18 mouse cellular contexts compared by ENCODE assay signal in genomic region chr3:142222471-142223103, GRCm38 (mm10). TPM values are rescaled to one million over a fixed set of nuclear protein-coding genes. Genes with fewer than 3 reads are reported as not detected.
A peak's percentile ranks its signal among the peaks of the same experiment; 100 is the strongest.
DNase-seq lines count a peak whose midpoint lies in the region; ATAC-seq lines count a peak whose summit lies in the region.
"Had no signal": no experiment of that assay in that cellular context is flagged by ENCODE, and none has a peak within 500 bp of the region (broad histone marks: within the 10 kb centered on the region; RNA-seq: fewer than 3 reads in every experiment).

No protein-coding gene starts in this region.

- no peak overlapping the region for H3K4me2 ChIP-seq in limb, embryonic 13.5 days (replicated peaks)
- no peak overlapping the region for H3K4me2 ChIP-seq in liver, embryonic 11.5 days
- H3K4me2 ChIP-seq: heart, embryonic 15.5 days; lung, embryonic 14.5 days; midbrain, embryonic 12.5 days had no signal

- peaks cover 67% of the 10 kb centered on the region for H3K27me3 ChIP-seq in limb, embryonic 13.5 days
- no peaks in the 10 kb centered on the region for H3K27me3 ChIP-seq in liver, embryonic 11.5 days (replicated peaks; ENCODE audit: control insufficient read depth, insufficient read depth, low read length)
- H3K27me3 ChIP-seq: heart, embryonic 15.5 days; midbrain, embryonic 12.5 days had no signal

- H3K9me3 ChIP-seq in limb, embryonic 13.5 days: no peaks in the 10 kb centered on the region
- H3K9me3 ChIP-seq in liver, embryonic 11.5 days (ENCODE audit: control insufficient read depth, low read length): no peaks in the 10 kb centered on the region
- H3K9me3 ChIP-seq: heart, embryonic 15.5 days; midbrain, embryonic 12.5 days had no signal

- no peak overlapping the region for H3K4me3 ChIP-seq in limb, embryonic 13.5 days
- no peak overlapping the region for H3K4me3 ChIP-seq in liver, embryonic 11.5 days (ENCODE audit: low read depth, low read length)
- H3K4me3 ChIP-seq: heart, embryonic 15.5 days; midbrain, embryonic 12.5 days had no signal

- no peaks in the 10 kb centered on the region for H3K36me3 ChIP-seq in limb, embryonic 13.5 days
- H3K36me3 ChIP-seq in liver, embryonic 11.5 days (ENCODE audit: control insufficient read depth, insufficient read depth, low read length): no peaks in the 10 kb centered on the region
- H3K36me3 ChIP-seq: heart, embryonic 15.5 days; midbrain, embryonic 12.5 days had no signal

- H3K9ac ChIP-seq in limb, embryonic 13.5 days: no peak overlapping the region
- no peak overlapping the region for H3K9ac ChIP-seq in liver, embryonic 11.5 days (ENCODE audit: low read depth, low read length)
- H3K9ac ChIP-seq: forebrain, postnatal 0 days; heart, embryonic 15.5 days; liver, embryonic 14.5 days; lung, embryonic 14.5 days; midbrain, embryonic 12.5 days had no signal

- peak overlapping the region; percentile 33; the same call in 1 of the 2 replicates for H3K27ac ChIP-seq in limb, embryonic 13.5 days
- no peak overlapping the region for H3K27ac ChIP-seq in liver, embryonic 11.5 days (ENCODE audit: low read depth, low read length)
- H3K27ac ChIP-seq: heart, embryonic 15.5 days; hindbrain, postnatal 0 days; liver, embryonic 14.5 days; midbrain, embryonic 12.5 days had no signal

- WGBS in limb, embryonic 13.5 days: 40% methylated on average over 7 of the region's 7 CpGs
- 82% methylated on average over 7 of the region's 7 CpGs for WGBS in liver, embryonic 11.5 days

- H3K4me1 ChIP-seq in limb, embryonic 13.5 days: peaks cover 47% of the 10 kb centered on the region
- no peaks in the 10 kb centered on the region; the same call in 1 of the 2 replicates for H3K4me1 ChIP-seq in liver, embryonic 11.5 days (replicated peaks; ENCODE audit: control insufficient read depth, insufficient read depth, low read length)
- H3K4me1 ChIP-seq: heart, embryonic 15.5 days; midbrain, embryonic 12.5 days had no signal

- peak; percentile 39 for ATAC-seq in limb, embryonic 13.5 days (ENCODE audit: low FRiP score, low read depth)
- no peak for ATAC-seq in liver, embryonic 11.5 days (replicated peaks; ENCODE audit: low FRiP score)
- ATAC-seq: forebrain, postnatal 0 days; hindbrain, postnatal 0 days had no signal

- DNase-seq in 3134 (ENCODE audit: extremely low read depth, insufficient read length, low spot score) (peak; percentile 46), 416B (ENCODE audit: low read depth) (peak; percentile 50)
- DNase-seq in fibroblast of lung, adult 2 months (ENCODE audit: low read depth): peak; percentile 61
- no peak for DNase-seq in urinary bladder, postnatal 36 days (ENCODE audit: low spot score in 2 of 2)
- DNase-seq in cerebellum, adult 11 months: no peak
- no peak for DNase-seq in liver, embryonic 11.5 days (ENCODE audit: low spot score)
- DNase-seq: adrenal gland, adult 8-10 months; cerebellum, adult 9-10 months; forebrain, postnatal 0 days; kidney, adult 11 months; left cerebral cortex, postnatal 4 days; lung, embryonic 14.5 days; thymus, postnatal 25 days had no signal

RNA-seq across cellular contexts. Expression of gene Bmpr1b, which starts 53.4 kb away (rescaled TPM):
- polyA plus RNA-seq in limb, embryonic 13.5 days (2015; fragmentation: Nextera tagmentation; extraction: Ambion mirVana): 15.6 and 15.9 TPM in 2 replicates
- 1.1 and 1.3 TPM in 2 replicates for polyA plus RNA-seq in liver, embryonic 11.5 days (2014; fragmentation: Nextera tagmentation; extraction: Ambion mirVana)

Comparison
In these comparisons a context has a peak if more than half of its experiments do, and no peak if none do; other contexts are left out.
1. DNase-seq: peak in 3134 (single experiment), 416B (single experiment) and fibroblast of lung, adult 2 months (single experiment); none in urinary bladder, postnatal 36 days (0 of 2), cerebellum, adult 11 months (single experiment) and liver, embryonic 11.5 days (single experiment).